Mouse (Mus musculus) ovary, adult 18-20 months (tissue): ENCODE data around the gene Ghr.

ENCODE experiments used
- DNase-seq: peaks from one replicate; pipeline ENCODE4 v3.0.0; 2022; ENCODE audit warnings: low spot score, mixed read lengths

Gene Ghr

GRCm38 (mm10) chr15:3536309-3536900 lies 46.9 kb downstream of the Ghr start:
- no peak for DNase-seq

GRCm38 (mm10) chr15:3514027-3514426 lies 69.3 kb downstream of the Ghr start:
- DNase-seq: no peak

- DNase-seq: no peak
These were observed 70.9 kb downstream of the Ghr start for GRCm38 (mm10) chr15:3512380-3512779.

GRCm38 (mm10) chr15:3511639-3512171 lies 71.6 kb downstream of the Ghr start:
- DNase-seq: no peak

- DNase-seq: no peak
These were observed 74.2 kb downstream of the Ghr start for GRCm38 (mm10) chr15:3509089-3509488.

DNA sequence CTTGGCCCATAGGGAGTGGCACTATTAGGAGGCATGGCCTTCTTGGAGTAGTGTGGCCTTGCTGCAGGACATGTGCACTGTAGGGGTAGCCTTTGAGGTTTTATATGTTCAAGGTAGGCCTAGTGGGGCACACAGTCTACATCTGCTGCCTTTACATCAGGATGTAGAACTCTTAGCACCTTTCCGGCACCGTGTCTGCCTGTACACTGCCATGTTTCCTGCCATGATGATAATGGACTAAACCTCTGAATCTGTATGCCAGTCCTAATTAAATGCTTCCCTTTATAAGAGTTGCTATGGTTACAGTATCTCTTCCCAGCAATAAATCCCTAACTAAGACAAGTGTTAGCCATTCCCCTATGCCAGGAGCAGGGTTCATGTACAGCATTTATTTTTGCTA lies 76.0 kb downstream of the Ghr start:
- no peak for DNase-seq

DNA sequence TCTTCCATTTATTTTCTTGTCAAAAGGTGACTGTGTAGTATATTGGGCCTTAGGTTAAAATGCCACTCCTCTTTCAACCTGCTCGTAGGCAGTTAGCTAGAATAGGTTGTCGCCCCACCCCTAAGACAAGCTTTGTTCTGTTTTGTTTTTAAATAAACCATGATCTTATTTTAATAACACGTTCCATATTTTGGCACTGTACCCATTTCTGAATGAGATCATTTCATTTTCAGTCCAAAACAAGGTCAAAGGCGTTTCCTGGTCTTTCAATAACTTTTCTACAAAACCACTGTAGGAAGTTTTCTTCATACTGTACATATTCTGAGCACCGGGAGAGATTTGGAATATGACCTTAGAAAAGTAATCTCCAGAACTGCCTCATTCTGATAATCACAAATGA lies 78.6 kb downstream of the Ghr start:
- no peak for DNase-seq

- no peak for DNase-seq
These were observed 81.6 kb downstream of the Ghr start for GRCm38 (mm10) chr15:3501683-3502082.

DNA sequence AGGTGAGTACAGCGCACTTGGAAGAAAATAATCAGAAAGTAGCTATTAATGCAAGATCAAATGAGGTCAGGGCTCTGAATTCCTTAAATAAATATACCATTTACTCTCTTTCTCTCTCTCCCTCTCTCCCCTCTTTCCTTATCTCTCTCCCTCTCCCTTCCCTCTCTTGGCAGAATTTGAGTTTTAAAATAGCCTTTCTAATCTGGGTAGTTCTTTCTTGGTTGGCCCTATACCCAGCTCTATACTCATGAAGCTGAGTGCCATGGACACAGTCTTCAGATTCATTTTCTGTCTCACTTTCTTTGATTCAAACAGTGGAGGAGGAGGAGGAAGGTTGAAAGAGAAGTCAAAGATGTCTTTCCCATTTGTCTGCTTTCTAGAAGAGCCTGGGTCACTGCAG lies 84.3 kb downstream of the Ghr start:
- DNase-seq: no peak

DNA sequence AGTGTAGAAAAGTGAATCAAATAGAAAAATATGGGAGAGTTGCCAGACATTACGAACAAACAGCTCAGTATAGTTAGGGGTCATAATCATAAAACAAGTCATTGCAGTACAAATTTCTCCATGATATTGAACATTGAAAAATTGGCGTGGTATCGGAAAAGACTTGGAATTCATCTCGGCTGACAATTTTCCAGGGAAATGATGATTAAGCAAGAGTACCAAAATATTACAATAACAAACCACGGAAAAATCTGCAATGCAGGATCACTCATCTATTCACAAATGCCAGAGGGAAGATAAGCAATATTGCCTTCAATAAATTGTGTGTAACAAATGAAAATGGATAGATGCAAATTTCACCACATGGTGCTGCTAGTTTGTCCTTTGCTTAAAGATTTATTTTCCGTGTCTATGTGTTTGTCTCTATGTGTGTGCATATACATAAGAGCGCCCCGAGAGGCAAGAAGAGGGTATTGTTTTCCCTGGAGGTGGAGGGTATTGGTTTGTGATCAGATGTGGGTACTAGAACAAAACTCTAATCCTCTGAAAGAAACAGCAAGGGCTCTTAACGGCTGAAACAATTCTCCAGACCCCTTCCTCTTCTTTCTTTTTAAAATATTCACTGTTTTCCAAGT lies 85.2 kb downstream of the Ghr start:
- DNase-seq: no peak

GRCm38 (mm10) chr15:3490868-3491267 lies 92.4 kb downstream of the Ghr start:
- no peak for DNase-seq

GRCm38 (mm10) chr15:3490011-3490410 lies 93.3 kb downstream of the Ghr start:
- DNase-seq: no peak

DNA sequence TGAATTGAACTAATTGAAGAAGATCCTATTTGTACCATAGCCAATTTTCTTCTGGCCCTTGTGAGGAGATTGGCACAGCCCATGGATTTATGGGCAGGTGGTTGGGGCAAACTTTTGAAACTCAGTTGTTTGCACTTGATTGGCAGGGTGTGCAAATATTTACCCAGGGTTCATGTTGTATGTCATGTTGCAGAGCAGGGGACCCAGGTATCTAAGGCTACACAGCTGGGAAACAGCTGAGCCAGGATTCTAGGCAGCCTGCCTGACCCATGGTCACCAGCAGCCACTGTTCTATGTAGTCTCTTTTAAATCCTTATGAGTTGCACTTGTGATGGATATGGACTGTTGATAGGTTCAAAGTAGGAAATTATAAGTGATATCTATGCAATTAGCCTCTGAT lies 94.1 kb downstream of the Ghr start:
- no peak for DNase-seq

- no peak for DNase-seq
These were observed 94.7 kb downstream of the Ghr start for GRCm38 (mm10) chr15:3488601-3489000.

DNA sequence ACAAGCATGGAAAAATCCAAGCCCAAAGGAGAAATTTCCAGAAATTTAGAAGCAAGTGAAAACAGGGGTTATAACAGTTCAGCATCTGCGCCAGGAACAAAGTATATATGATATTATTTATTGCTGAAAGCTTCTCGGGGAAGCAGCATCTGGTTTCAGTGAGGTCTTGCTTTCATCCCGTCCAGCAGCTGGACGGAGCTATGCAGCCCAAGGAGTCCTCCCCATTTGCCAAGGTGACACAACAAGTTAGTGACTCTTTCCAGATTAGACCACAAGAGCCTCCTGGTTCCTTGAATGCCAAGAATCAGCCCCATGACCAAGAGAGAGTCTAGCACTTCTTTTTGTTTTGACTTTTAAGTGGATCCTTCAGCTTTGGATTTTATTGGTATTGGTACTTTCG lies 96.6 kb downstream of the Ghr start:
- DNase-seq: no peak

DNA sequence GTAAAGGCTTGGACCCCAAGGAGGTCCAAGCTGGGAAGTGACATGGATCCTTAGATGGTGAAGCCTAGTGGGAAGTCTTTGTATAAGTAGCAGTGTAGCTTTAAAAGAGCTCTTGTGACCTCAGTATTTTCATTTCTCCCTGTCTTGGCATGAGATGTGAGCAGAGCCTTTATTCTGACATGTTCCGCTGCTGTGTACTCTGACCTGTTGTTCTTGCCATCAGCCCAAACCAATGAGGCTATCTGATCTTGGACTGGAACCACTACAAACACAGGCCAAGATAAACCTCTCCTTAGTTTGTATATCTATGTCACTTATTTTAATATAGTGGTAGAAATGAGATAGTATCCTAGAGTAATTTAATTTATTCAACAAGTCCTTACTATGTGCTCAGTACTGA lies 97.9 kb downstream of the Ghr start:
- DNase-seq: no peak

DNA sequence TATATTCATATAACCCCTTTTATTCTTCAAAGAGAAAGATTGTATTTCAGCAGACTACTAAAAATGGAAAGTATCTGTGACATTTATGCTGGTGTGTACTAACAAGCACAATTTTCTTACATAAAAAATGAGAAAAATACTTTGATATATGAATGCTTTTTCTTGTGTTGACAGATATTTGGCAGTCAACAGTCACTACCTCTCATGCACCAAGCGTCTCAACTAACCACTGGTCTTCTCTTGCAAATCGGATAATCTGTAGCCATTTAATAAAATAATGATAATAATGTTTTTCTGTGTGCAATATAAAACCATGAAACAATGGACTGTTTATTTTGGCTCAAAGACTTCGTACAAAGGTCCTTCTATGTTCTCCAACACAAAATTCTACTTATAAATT lies 99.8 kb downstream of the Ghr start:
- DNase-seq: no peak

GRCm38 (mm10) chr15:3469230-3469629 lies 114.1 kb downstream of the Ghr start:
- no peak for DNase-seq

- no peak for DNase-seq
These were observed 116.7 kb downstream of the Ghr start for GRCm38 (mm10) chr15:3466608-3467007.

- DNase-seq: no peak
These were observed 118.5 kb downstream of the Ghr start for GRCm38 (mm10) chr15:3464754-3465153.

DNA sequence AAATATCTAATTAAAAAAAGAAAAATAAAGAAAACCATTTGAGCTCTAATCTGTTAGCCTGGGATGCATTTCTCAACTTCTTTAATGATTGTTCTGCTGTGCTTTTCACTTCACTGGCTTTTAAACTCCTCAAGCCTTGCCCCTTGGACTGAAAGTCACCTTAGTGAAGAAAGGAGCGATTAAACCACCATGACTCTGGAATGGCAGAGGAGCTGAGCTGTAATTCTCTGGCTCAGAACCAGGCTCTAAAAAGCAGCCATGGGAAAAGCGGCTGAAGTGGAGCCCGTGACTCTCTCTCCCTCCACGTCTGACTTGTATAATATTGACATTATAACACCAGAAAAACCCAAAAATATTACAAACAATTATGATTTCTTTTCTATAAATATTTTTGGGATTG lies 126.7 kb downstream of the Ghr start:
- DNase-seq: no peak

DNA sequence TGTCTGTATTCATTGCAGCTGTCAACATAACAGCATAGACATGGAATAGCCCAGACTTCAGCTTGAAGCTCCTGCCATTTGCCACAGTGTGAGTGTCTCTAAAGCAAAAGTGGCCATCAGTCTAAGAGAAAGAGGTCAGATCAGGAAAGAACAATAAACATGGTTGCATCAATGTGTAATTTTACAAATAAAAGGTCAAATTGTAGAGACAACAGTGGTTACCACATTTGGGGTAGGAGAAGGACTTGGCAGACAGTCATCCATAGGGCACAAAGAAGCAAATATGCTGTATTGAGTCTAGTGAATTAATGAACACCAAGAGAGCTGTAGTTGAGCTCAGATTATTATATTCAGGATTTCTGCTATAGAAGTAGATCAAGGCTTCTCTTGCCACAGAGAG lies 127.7 kb downstream of the Ghr start:
- DNase-seq: no peak

- no peak for DNase-seq
These were observed 131.1 kb downstream of the Ghr start for GRCm38 (mm10) chr15:3452080-3452752.
